Mouse (Mus musculus): ENCODE results near the gene Ppm1g. TPM values are rescaled to one million over a fixed set of nuclear protein-coding genes. Genes with fewer than 3 reads are reported as not detected.

The Ppm1g gene
- polyA plus RNA-seq, 1 experiment = 67.4 TPM

GRCm38 (mm10) chr5:31252795-31253545 is 32.5 kb upstream of the Ppm1g start:
- Histone ChIP-seq H3K4me3 (replicated peaks; ENCODE audit: extremely low read depth, low read depth, low read length) (no peak overlapping the region), H3K4me1 (ENCODE audit: control insufficient read depth, insufficient read depth, low read length) (peaks cover 8% of the 10 kb centered on the region)
- no peak for DNase-seq
- WGBS = 78% methylated on average over 16 of the region's 16 CpGs
- TF ChIP-seq POLR2A (IDR thresholded peaks at IDR 0.05; ENCODE audit: borderline replicate concordance, extremely low read depth, low read depth, low read length) = no peak
- TF ChIP-seq CTCF (IDR thresholded peaks at IDR 0.05; ENCODE audit: insufficient read depth, low read length) = no peak

- H3K4me1 ChIP-seq (ENCODE audit: control insufficient read depth, insufficient read depth, low read length) = peaks cover 8% of the 10 kb centered on the region
- DNase-seq = no peak
- peak overlapping the region; percentile 45 for H3K4me3 ChIP-seq (replicated peaks; ENCODE audit: extremely low read depth, low read depth, low read length)
- 63% methylated on average over 10 of the region's 10 CpGs for WGBS
- TF ChIP-seq CTCF (IDR thresholded peaks at IDR 0.05; ENCODE audit: insufficient read depth, low read length) (no peak), POLR2A (IDR thresholded peaks at IDR 0.05; ENCODE audit: borderline replicate concordance, extremely low read depth, low read depth, low read length) (no peak)
Observed at GRCm38 (mm10) chr5:31252151-31252550, 31.7 kb upstream of the Ppm1g start.

GRCm38 (mm10) chr5:31251541-31252101 is 31.1 kb upstream of the Ppm1g start, which contains the start of gene Krtcap3:
TSS of gene Krtcap3 (plus strand) at chr5:31251691.
- TF ChIP-seq POLR2A (IDR thresholded peaks at IDR 0.05; ENCODE audit: borderline replicate concordance, extremely low read depth, low read depth, low read length) (peak; percentile 45; the same call in 1 of the 2 replicates), CTCF (IDR thresholded peaks at IDR 0.05; ENCODE audit: insufficient read depth, low read length) (no peak)
- Histone ChIP-seq H3K4me3 (replicated peaks; ENCODE audit: extremely low read depth, low read depth, low read length) (peak within 1 kb of the TSS; percentile 45), H3K4me1 (ENCODE audit: control insufficient read depth, insufficient read depth, low read length) (peaks cover 8% of the 10 kb centered on the region)
- WGBS = 53% methylated on average over 47 of the region's 47 CpGs
- DNase-seq = peak; percentile 68

GRCm38 (mm10) chr5:31250716-31251115 is 30.2 kb upstream of the Ppm1g start:
- no peak for TF ChIP-seq POLR2A (IDR thresholded peaks at IDR 0.05; ENCODE audit: borderline replicate concordance, extremely low read depth, low read depth, low read length)
- TF ChIP-seq CTCF (IDR thresholded peaks at IDR 0.05; ENCODE audit: insufficient read depth, low read length) = no peak
- DNase-seq = no peak
- H3K4me1 ChIP-seq (ENCODE audit: control insufficient read depth, insufficient read depth, low read length) = peaks cover 8% of the 10 kb centered on the region
- H3K4me3 ChIP-seq (replicated peaks; ENCODE audit: extremely low read depth, low read depth, low read length) = no peak overlapping the region
- WGBS = 56% methylated on average over 4 of the region's 4 CpGs

GRCm38 (mm10) chr5:31242191-31242590 is 21.7 kb upstream of the Ppm1g start:
- no peak for DNase-seq
- TF ChIP-seq CTCF (IDR thresholded peaks at IDR 0.05; ENCODE audit: insufficient read depth, low read length) (no peak), POLR2A (IDR thresholded peaks at IDR 0.05; ENCODE audit: borderline replicate concordance, extremely low read depth, low read depth, low read length) (no peak)
- peak overlapping the region; percentile 15 for H3K4me3 ChIP-seq (replicated peaks; ENCODE audit: extremely low read depth, low read depth, low read length)
- H3K4me1 ChIP-seq (ENCODE audit: control insufficient read depth, insufficient read depth, low read length) = peaks cover 4% of the 10 kb centered on the region
- 15% methylated on average over 10 of the region's 10 CpGs for WGBS

- H3K4me3 ChIP-seq (replicated peaks; ENCODE audit: extremely low read depth, low read depth, low read length) = peak overlapping the region; percentile 89
- DNase-seq = no peak
- 1% methylated on average over 13 of the region's 13 CpGs for WGBS
- H3K4me1 ChIP-seq (ENCODE audit: control insufficient read depth, insufficient read depth, low read length) = peaks cover 4% of the 10 kb centered on the region
- TF ChIP-seq CTCF (IDR thresholded peaks at IDR 0.05; ENCODE audit: insufficient read depth, low read length) (no peak), POLR2A (IDR thresholded peaks at IDR 0.05; ENCODE audit: borderline replicate concordance, extremely low read depth, low read depth, low read length) (no peak)
Observed at GRCm38 (mm10) chr5:31241522-31242034, 21.1 kb upstream of the Ppm1g start.

GRCm38 (mm10) chr5:31240637-31241521 is 20.4 kb upstream of the Ppm1g start, which contains the start of the genes Nrbp1 and Gm9970:
TSS of gene Nrbp1 (plus strand) at chr5:31240864.
TSS of gene Gm9970 (minus strand) at chr5:31241232.
- peak; percentile 92 for DNase-seq
- Histone ChIP-seq H3K4me3 (replicated peaks; ENCODE audit: extremely low read depth, low read depth, low read length) (peak within 1 kb of the TSS; percentile 89), H3K4me1 (ENCODE audit: control insufficient read depth, insufficient read depth, low read length) (peaks cover 4% of the 10 kb centered on the region)
- TF ChIP-seq POLR2A (IDR thresholded peaks at IDR 0.05; ENCODE audit: borderline replicate concordance, extremely low read depth, low read depth, low read length) (peak; percentile 90), CTCF (IDR thresholded peaks at IDR 0.05; ENCODE audit: insufficient read depth, low read length) (no peak)
- under 1% methylated on average over 89 of the region's 103 CpGs for WGBS

GRCm38 (mm10) chr5:31226641-31227040 is 6.2 kb upstream of the Ppm1g start:
- H3K4me1 ChIP-seq (ENCODE audit: control insufficient read depth, insufficient read depth, low read length) = no peaks in the 10 kb centered on the region
- no peak overlapping the region for H3K4me3 ChIP-seq (replicated peaks; ENCODE audit: extremely low read depth, low read depth, low read length)
- WGBS = 70% methylated on average over 1 of the region's 1 CpGs
- DNase-seq = no peak
- no peak for TF ChIP-seq CTCF (IDR thresholded peaks at IDR 0.05; ENCODE audit: insufficient read depth, low read length)
- TF ChIP-seq POLR2A (IDR thresholded peaks at IDR 0.05; ENCODE audit: borderline replicate concordance, extremely low read depth, low read depth, low read length) = no peak

GRCm38 (mm10) chr5:31222696-31223095 is 2.2 kb upstream of the Ppm1g start:
- DNase-seq = no peak
- no peak overlapping the region for H3K4me3 ChIP-seq (replicated peaks; ENCODE audit: extremely low read depth, low read depth, low read length)
- TF ChIP-seq CTCF (IDR thresholded peaks at IDR 0.05; ENCODE audit: insufficient read depth, low read length) (no peak), POLR2A (IDR thresholded peaks at IDR 0.05; ENCODE audit: borderline replicate concordance, extremely low read depth, low read depth, low read length) (no peak)
- H3K4me1 ChIP-seq (ENCODE audit: control insufficient read depth, insufficient read depth, low read length) = 0 out of 2 replicates have a peak, but pooled peaks cover 4% of the 10 kb centered on the region
- 95% methylated on average over 9 of the region's 9 CpGs for WGBS

Measured in lung, adult 2 months (tissue).